Mouse (Mus musculus): ENCODE data around the gene Polr2j. TPM values are rescaled to one million over a fixed set of nuclear protein-coding genes. Genes with fewer than 3 reads are reported as not detected.
"Not testable (repeated sequence)": the region's sequence is repeated elsewhere in the genome, so short reads cannot be mapped to it uniquely, and the experiment has no call there.

Gene Polr2j
- polyA plus RNA-seq, 1 experiment = 9.9 TPM

DNA sequence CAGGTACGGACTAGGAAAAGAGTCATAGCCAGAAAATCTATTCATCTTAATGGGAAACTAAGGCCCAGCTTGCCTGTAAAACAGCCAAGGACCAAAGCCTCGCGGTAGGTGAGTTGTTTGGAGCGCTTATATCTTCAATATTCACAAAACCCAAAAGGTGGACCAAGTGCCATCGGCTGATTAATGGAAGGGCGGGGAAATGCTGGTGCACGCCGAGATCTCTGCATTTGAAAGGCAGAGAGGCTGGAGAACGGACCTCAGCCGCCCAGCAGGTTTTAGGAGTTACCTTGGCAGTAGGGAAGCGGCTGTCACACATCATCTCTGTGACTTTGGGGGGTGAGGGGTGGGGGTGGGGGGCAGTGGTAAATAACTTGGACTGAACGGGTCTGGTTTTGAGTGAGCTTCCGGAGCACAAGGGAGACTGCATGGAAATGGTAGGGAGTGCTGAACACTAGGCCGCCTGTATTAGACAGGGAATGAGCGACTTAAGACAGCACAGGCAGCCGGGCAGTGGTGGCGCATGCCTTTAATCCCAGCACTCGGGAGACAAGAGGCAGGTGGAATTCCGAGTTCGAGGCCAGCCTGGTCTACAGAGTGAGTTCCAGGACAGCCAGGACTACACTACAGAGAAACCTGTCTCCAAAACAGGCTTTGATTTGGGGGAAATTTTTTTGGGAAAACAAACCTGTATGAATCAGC, 20.0 kb downstream of the Polr2j start:
- no peaks in the 10 kb centered on the region for H3K27me3 ChIP-seq (ENCODE audit: control insufficient read depth)
- peak overlapping the region; percentile 92 for H3K4me3 ChIP-seq (replicated peaks)
- H3K36me3 ChIP-seq (ENCODE audit: control insufficient read depth) = peaks cover 72% of the 10 kb centered on the region
- no peaks in the 10 kb centered on the region for H3K9me3 ChIP-seq (ENCODE audit: control insufficient read depth, low read length)
- TF ChIP-seq GATA1 (IDR thresholded peaks at IDR 0.05; ENCODE audit: low read length) = no peak
- no peak for TF ChIP-seq TAL1 (IDR thresholded peaks at IDR 0.05; ENCODE audit: low read length)
- H3K4me1 ChIP-seq (ENCODE audit: control insufficient read depth) = peaks cover 51% of the 10 kb centered on the region

DNA sequence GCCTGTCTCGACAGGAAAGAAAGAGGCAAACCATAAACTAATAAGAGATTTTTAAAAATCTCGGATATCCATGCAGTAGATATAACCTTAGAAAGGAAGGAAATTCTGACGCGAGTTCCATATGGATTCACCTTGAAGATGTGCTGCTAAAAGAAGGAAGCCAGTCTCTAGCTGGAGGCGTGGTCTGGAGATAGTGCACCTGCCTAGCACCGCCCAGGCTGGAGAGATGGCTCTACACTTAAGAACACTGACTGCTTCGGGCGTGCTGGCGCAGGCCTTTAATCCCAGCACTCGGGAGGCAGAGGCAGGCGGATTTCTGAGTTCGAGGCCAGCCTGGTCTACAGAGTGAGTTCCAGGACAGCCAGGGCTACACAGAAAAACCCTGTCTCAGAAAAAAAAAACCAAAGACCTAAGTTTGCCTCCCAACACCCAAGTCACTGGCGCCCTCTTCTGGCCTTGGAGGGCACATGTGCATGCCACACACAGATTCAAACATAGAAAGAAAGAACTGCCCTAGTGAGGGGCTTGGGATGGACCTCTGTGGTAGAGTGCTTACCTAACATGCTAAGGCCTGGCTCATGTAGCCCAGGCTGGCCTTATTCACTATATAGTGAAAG, 21.3 kb downstream of the Polr2j start:
- peaks cover 7% of the 10 kb centered on the region for H3K9me3 ChIP-seq (ENCODE audit: control insufficient read depth, low read length)
- peaks cover 71% of the 10 kb centered on the region for H3K36me3 ChIP-seq (ENCODE audit: control insufficient read depth)
- no peaks in the 10 kb centered on the region for H3K27me3 ChIP-seq (ENCODE audit: control insufficient read depth)
- peaks cover 49% of the 10 kb centered on the region for H3K4me1 ChIP-seq (ENCODE audit: control insufficient read depth)
- peak overlapping the region; percentile 92 for H3K4me3 ChIP-seq (replicated peaks)
- no peak for TF ChIP-seq TAL1 (IDR thresholded peaks at IDR 0.05; ENCODE audit: low read length)
- TF ChIP-seq GATA1 (IDR thresholded peaks at IDR 0.05; ENCODE audit: low read length) = no peak

DNA sequence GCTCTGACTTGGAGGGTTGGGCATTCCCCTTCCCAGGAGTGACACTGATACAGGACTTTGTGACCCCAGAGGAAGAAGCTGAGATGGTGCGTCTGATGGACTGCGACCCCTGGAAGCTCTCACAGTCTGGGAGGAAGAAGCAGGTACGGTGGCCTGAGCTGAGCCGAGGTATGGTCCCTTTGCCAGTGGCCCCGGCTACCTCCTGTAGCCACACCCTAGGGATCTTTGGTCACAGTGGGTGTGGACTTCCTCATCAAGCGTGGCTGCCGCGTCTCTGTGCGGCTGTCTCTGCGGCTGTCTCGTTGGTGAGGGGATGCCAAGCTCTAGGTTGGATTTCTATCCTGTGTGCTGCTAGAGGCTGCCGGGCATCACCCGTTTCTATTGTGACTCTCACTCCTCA, 23.0 kb downstream of the Polr2j start:
- Histone ChIP-seq H3K4me3 (replicated peaks) (no peak overlapping the region), H3K36me3 (ENCODE audit: control insufficient read depth) (peaks cover 54% of the 10 kb centered on the region), H3K4me1 (ENCODE audit: control insufficient read depth) (peaks cover 47% of the 10 kb centered on the region)

DNA sequence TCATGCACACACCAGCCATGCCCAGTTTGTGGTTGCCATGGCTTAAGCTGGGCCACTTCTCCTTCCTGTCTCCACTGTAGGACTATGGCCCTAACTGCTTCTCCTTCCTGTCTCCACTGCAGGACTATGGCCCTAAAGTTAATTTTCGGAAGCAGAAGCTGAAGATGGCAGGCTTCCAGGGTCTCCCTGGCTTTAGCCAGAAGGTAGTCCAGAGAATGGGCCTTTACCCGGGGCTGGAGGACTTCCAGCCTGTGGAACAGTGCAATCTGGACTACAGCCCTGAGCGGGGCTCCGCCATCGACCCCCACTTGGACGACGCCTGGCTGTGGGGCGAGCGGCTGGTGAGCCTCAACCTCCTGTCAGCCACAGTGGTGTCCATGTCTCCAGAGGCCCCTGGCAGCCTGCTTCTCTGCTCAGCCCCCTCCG, 23.6 kb downstream of the Polr2j start:
- TF ChIP-seq GATA1 (IDR thresholded peaks at IDR 0.05; ENCODE audit: low read length) (no peak), TAL1 (IDR thresholded peaks at IDR 0.05; ENCODE audit: low read length) (no peak)
- no peak overlapping the region for H3K4me3 ChIP-seq (replicated peaks)
- peaks cover 8% of the 10 kb centered on the region for H3K9me3 ChIP-seq (ENCODE audit: control insufficient read depth, low read length)
- H3K27me3 ChIP-seq (ENCODE audit: control insufficient read depth) = no peaks in the 10 kb centered on the region
- peaks cover 48% of the 10 kb centered on the region for H3K36me3 ChIP-seq (ENCODE audit: control insufficient read depth)
- peaks cover 44% of the 10 kb centered on the region for H3K4me1 ChIP-seq (ENCODE audit: control insufficient read depth)

More for the DNA sequence above, 23.0 kb downstream of the Polr2j start:
- no peaks in the 10 kb centered on the region for H3K27me3 ChIP-seq (ENCODE audit: control insufficient read depth)
- peaks cover 8% of the 10 kb centered on the region for H3K9me3 ChIP-seq (ENCODE audit: control insufficient read depth, low read length)
- no peak for TF ChIP-seq TAL1 (IDR thresholded peaks at IDR 0.05; ENCODE audit: low read length)
- no peak for TF ChIP-seq GATA1 (IDR thresholded peaks at IDR 0.05; ENCODE audit: low read length)

DNA sequence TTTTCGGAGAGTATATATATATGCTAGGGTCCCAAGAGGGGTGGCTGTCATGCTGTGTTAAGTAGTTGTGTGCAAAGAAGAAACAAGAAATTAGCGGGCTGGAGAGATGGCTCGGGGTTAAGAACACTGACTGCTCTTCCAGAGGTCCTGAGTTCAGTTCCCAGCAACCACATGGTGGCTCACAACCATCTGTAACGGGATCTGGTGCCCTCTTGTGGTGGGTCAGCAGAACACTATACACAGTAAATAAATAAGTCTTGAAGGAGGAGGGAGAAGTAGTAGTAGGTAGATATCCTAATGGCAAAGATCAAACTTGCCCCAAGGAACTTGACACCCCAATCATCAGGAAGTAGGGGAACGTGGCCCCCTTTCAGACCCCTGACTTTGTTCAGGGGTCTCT, 26.3 kb downstream of the Polr2j start:
- Histone ChIP-seq H3K9me3 (ENCODE audit: control insufficient read depth, low read length) (peaks cover 8% of the 10 kb centered on the region), H3K27me3 (ENCODE audit: control insufficient read depth) (no peaks in the 10 kb centered on the region), H3K4me3 (replicated peaks) (no peak overlapping the region), H3K36me3 (ENCODE audit: control insufficient read depth) (peaks cover 47% of the 10 kb centered on the region), H3K4me1 (ENCODE audit: control insufficient read depth) (peaks cover 27% of the 10 kb centered on the region)
- TF ChIP-seq TAL1 (IDR thresholded peaks at IDR 0.05; ENCODE audit: low read length) = no peak

DNA sequence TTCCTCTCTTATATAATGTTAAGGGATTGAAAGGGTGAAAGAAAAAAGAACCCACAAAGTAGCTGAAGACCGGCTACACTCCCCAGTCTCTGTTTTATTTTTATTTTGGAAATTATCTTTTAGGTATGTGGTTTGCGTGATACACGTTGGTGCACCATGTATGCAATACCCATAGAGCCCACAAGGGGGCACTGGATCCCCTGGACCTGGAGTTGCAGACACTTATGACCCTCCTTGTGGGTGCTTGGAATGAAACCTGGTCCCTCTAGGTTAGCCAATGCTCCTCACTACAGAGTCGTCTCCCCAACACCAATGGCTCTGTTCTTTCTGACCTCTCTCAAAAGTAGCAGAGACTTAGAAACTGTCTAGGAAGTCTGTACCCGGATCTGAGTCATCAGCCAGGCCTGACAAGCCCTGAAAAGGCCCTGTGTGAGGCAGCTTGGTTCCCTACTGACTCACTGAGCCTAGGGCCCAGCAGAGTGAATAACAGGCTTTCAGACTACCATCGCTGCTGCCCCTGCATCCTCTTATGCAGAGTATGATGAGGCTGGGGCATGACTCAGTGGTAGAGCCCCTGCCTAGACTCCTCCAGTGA, 26.8 kb downstream of the Polr2j start:
- peaks cover 22% of the 10 kb centered on the region for H3K4me1 ChIP-seq (ENCODE audit: control insufficient read depth)
- peaks cover 44% of the 10 kb centered on the region for H3K36me3 ChIP-seq (ENCODE audit: control insufficient read depth)
- no peak overlapping the region for H3K4me3 ChIP-seq (replicated peaks)
- no peaks in the 10 kb centered on the region for H3K27me3 ChIP-seq (ENCODE audit: control insufficient read depth)
- peaks cover 8% of the 10 kb centered on the region for H3K9me3 ChIP-seq (ENCODE audit: control insufficient read depth, low read length)
- no peak for TF ChIP-seq TAL1 (IDR thresholded peaks at IDR 0.05; ENCODE audit: low read length)
- no peak for TF ChIP-seq GATA1 (IDR thresholded peaks at IDR 0.05; ENCODE audit: low read length)

DNA sequence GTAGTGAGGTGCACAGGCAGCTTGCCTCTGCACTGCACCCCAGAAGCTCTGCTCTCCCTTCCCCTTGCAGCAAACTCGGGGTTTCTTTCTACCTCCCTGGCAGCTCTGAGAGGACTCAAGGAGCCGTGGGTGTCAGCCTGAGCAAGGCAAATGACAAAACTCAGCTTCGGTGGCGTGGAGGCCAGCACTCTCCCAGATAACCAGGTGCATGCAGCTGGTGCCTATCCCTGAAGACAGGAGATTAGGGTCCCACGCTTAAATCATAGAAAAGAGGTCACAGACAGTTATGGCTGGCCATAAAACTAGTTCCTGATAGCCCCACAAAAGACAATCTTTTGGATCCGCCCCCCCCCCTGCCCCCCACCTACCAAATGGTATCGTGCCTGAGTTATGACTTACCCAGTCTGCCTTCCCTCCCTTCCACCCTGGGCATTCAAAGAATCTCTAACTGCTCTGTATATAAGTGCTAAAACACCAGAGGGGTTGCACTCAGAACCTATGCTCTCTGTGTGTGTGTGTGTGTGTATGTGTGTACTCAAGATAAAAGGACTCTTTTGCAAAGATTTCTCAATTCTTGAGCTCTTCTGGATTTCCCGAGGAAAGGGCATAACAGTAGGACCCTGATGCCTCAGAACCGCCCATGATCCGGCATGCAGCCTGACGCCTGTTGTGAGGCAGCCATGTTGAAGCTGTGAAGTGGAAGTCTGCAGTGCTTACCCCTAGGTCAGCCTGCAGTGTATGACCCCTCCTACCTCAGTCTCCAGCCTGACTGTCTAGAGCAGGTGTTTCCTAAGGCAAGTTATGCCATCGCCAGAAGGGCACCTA, 28.4 kb downstream of the Polr2j start:
- H3K9me3 ChIP-seq (ENCODE audit: control insufficient read depth, low read length) = peaks cover 8% of the 10 kb centered on the region
- TF ChIP-seq TAL1 (IDR thresholded peaks at IDR 0.05; ENCODE audit: low read length) = no peak
- TF ChIP-seq GATA1 (IDR thresholded peaks at IDR 0.05; ENCODE audit: low read length) = no peak
- no peaks in the 10 kb centered on the region for H3K27me3 ChIP-seq (ENCODE audit: control insufficient read depth)
- peaks cover 11% of the 10 kb centered on the region for H3K4me1 ChIP-seq (ENCODE audit: control insufficient read depth)
- H3K4me3 ChIP-seq (replicated peaks) = no peak overlapping the region
- H3K36me3 ChIP-seq (ENCODE audit: control insufficient read depth) = peaks cover 28% of the 10 kb centered on the region

DNA sequence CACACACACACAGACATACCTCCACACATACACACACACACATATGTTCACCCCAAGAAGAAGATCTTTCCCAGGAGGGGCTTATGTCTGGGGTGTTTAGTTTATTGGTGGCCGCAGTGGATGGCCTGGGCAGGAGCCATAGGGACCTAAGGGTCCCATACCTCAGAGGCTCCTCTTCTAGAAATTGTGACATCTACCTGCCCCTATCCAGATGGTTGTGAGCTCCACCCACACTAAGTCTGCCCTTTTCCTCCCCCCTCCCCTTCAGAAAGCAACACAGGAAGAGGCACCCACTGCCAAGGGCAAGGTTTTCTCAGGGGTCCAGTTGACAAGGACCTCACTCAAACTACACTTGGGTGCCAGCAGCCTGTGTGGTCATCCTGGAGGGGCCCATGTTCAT, 30.5 kb downstream of the Polr2j start:
- Histone ChIP-seq H3K27me3 (ENCODE audit: control insufficient read depth) (no peaks in the 10 kb centered on the region), H3K36me3 (ENCODE audit: control insufficient read depth) (peaks cover 7% of the 10 kb centered on the region), H3K4me3 (replicated peaks) (no peak overlapping the region), H3K4me1 (ENCODE audit: control insufficient read depth) (peaks cover 11% of the 10 kb centered on the region), H3K9me3 (ENCODE audit: control insufficient read depth, low read length) (peaks cover 8% of the 10 kb centered on the region)
- TF ChIP-seq GATA1 (IDR thresholded peaks at IDR 0.05; ENCODE audit: low read length) (no peak), TAL1 (IDR thresholded peaks at IDR 0.05; ENCODE audit: low read length) (no peak)

DNA sequence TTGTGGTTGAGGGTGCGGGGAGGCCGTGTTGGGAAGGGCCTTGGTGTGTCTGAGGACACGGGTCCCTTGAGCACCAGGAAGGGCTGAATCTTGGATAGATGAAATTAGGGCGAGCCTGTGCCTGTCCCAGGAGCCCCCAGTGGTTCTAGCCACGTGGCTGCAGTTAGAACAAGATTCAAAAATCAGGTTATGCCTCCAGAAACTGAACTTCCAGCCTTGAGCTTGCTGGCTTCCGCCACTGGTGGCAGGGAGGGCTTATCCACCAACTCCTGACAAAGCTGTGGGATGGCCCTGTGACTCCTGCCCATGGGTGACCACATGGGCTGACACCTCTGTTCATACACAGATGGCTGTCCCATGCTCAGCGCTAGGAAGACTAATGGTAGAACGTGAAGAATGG, 31.3 kb downstream of the Polr2j start:
- TF ChIP-seq TAL1 (IDR thresholded peaks at IDR 0.05; ENCODE audit: low read length) = no peak
- TF ChIP-seq GATA1 (IDR thresholded peaks at IDR 0.05; ENCODE audit: low read length) = no peak
- H3K4me1 ChIP-seq (ENCODE audit: control insufficient read depth) = peaks cover 11% of the 10 kb centered on the region
- peaks cover 1% of the 10 kb centered on the region; the same call in 1 of the 2 replicates for H3K9me3 ChIP-seq (ENCODE audit: control insufficient read depth, low read length)
- peaks cover under 1% of the 10 kb centered on the region; the same call in 1 of the 2 replicates for H3K36me3 ChIP-seq (ENCODE audit: control insufficient read depth)
- no peak overlapping the region for H3K4me3 ChIP-seq (replicated peaks)
- no peaks in the 10 kb centered on the region for H3K27me3 ChIP-seq (ENCODE audit: control insufficient read depth)

DNA sequence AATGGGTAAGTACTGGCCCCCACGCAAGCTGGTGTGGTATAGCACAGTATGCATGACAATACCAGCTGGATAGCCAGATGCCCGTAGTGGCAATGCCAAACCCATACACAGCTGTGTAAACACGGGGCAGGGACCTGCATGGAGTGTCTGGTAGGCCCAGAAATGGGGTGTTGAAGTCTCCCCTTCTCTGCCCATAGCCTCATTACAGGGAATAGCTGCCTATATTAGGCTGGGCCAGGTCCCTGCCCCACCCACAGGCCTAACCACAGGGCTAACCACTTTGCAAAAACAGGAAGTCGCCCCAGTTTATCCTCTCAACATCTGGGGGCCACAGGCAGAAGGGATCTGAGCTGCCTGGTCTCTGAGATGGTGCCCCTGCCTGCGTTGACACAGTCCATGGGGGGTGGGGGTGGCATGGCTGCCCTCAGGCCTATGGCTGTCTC, 32.7 kb downstream of the Polr2j start:
- H3K4me3 ChIP-seq (replicated peaks); H3K36me3 ChIP-seq (ENCODE audit: control insufficient read depth); H3K4me1 ChIP-seq (ENCODE audit: control insufficient read depth); H3K27me3 ChIP-seq (ENCODE audit: control insufficient read depth); H3K9me3 ChIP-seq (ENCODE audit: control insufficient read depth, low read length): not testable (repeated sequence)
